Mouse (Mus musculus) NIH3T3 (cell line): ENCODE data around the gene Tango2.
"Not testable (repeated sequence)": the region's sequence is repeated elsewhere in the genome, so short reads cannot be mapped to it uniquely, and the experiment has no call there.

ENCODE experiments used
- DNase-seq: peaks from one replicate; pipeline ENCODE4 v3.0.0-alpha.2; 2012; ENCODE audit warnings: low read depth

Tango2 gene

GRCm38 (mm10) chr16:18342650-18343570 lies 5.0 kb downstream of the Tango2 start:
- peak; percentile 20 for DNase-seq

GRCm38 (mm10) chr16:18342076-18342475 lies 5.8 kb downstream of the Tango2 start:
- no peak for DNase-seq

GRCm38 (mm10) chr16:18341605-18342004 lies 6.3 kb downstream of the Tango2 start:
- DNase-seq = no peak

GRCm38 (mm10) chr16:18339866-18340265 lies 8.0 kb downstream of the Tango2 start:
- DNase-seq = no peak

- no peak for DNase-seq
Measured at GRCm38 (mm10) chr16:18337261-18337660, 10.6 kb downstream of the Tango2 start.

- DNase-seq = no peak
Measured at GRCm38 (mm10) chr16:18335981-18336380, 11.9 kb downstream of the Tango2 start.

- DNase-seq = peak; percentile 31
Measured at GRCm38 (mm10) chr16:18333976-18334375, 13.9 kb downstream of the Tango2 start.

- no peak for DNase-seq
Measured at GRCm38 (mm10) chr16:18328524-18328923, 19.4 kb downstream of the Tango2 start.

GRCm38 (mm10) chr16:18327936-18328335 lies 20.0 kb downstream of the Tango2 start:
- DNase-seq = no peak

- DNase-seq = no peak
Measured at GRCm38 (mm10) chr16:18325741-18326140, 22.2 kb downstream of the Tango2 start.

- no peak for DNase-seq
Measured at GRCm38 (mm10) chr16:18324031-18324430, 23.9 kb downstream of the Tango2 start.

- peak; percentile 88 for DNase-seq
Measured at GRCm38 (mm10) chr16:18323460-18323859, 24.4 kb downstream of the Tango2 start.

GRCm38 (mm10) chr16:18321443-18321842 lies 26.5 kb downstream of the Tango2 start:
- DNase-seq = no peak

GRCm38 (mm10) chr16:18318992-18319391 lies 28.9 kb downstream of the Tango2 start:
- DNase-seq = no peak

- DNase-seq = no peak
Measured at GRCm38 (mm10) chr16:18308159-18308558, 39.7 kb downstream of the Tango2 start.

GRCm38 (mm10) chr16:18289614-18290013 lies 58.3 kb downstream of the Tango2 start:
- not testable (repeated sequence) for DNase-seq

GRCm38 (mm10) chr16:18289067-18289588 lies 58.8 kb downstream of the Tango2 start, which contains the start of gene Dgcr8:
Dgcr8 (minus strand) TSS chr16:18289246.
- peak; percentile 99 for DNase-seq

GRCm38 (mm10) chr16:18288581-18289061 lies 59.3 kb downstream of the Tango2 start:
- DNase-seq = no peak

- DNase-seq = peak; percentile 51
Measured at GRCm38 (mm10) chr16:18288166-18288565, 59.7 kb downstream of the Tango2 start.

- no peak for DNase-seq
Measured at GRCm38 (mm10) chr16:18275166-18275565, 72.7 kb downstream of the Tango2 start.

GRCm38 (mm10) chr16:18268182-18268581 lies 79.7 kb downstream of the Tango2 start:
- peak; percentile 48 for DNase-seq

- DNase-seq = no peak
Measured at GRCm38 (mm10) chr16:18265024-18265423, 82.9 kb downstream of the Tango2 start.

- DNase-seq = no peak
Measured at GRCm38 (mm10) chr16:18258221-18258620, 89.7 kb downstream of the Tango2 start, which contains the start of gene Gm49776. Gm49776 (minus strand) TSS chr16:18258321.
